Mouse (Mus musculus) brown adipose tissue, adult 24 weeks (tissue): ENCODE results near the gene Slc44a3. TPM values are rescaled to one million over a fixed set of nuclear protein-coding genes. Genes with fewer than 3 reads are reported as not detected.
A peak's percentile ranks its signal among the peaks of the same experiment; 100 is the strongest.

ENCODE experiments used
- H3K27ac ChIP-seq: fragments of 200-500 bp; replicated peaks from 2 replicates; pipeline ENCODE4 v1.5.1; 2012; ENCODE audit warnings: low read depth, mild to moderate bottlenecking, low read length
- H3K4me1 ChIP-seq: fragments of 200-500 bp; 2 replicates; pipeline ENCODE4 v1.6.1; 2012; ENCODE audit warnings: low read length, mixed read lengths; ENCODE audit not compliant: control insufficient read depth, insufficient read depth, insufficient read length
- H3K4me3 ChIP-seq: fragments of 200-500 bp; 2 replicates; pipeline ENCODE4 v1.5.1; 2012; ENCODE audit warnings: low read depth, mild to moderate bottlenecking, low read length, moderate library complexity; ENCODE audit not compliant: insufficient read depth
- polyA plus RNA-seq: library from polyadenylated mRNA; stranded (reverse); fragments of >200 nt; gene quantifications from 2 replicates; pipeline ENCODE4 v1.2.4, GENCODE M21; 2012; ENCODE audit not compliant: missing spikeins, insufficient read depth, insufficient read length

Slc44a3 gene
- polyA plus RNA-seq, 1 experiment: 28.5 TPM

DNA sequence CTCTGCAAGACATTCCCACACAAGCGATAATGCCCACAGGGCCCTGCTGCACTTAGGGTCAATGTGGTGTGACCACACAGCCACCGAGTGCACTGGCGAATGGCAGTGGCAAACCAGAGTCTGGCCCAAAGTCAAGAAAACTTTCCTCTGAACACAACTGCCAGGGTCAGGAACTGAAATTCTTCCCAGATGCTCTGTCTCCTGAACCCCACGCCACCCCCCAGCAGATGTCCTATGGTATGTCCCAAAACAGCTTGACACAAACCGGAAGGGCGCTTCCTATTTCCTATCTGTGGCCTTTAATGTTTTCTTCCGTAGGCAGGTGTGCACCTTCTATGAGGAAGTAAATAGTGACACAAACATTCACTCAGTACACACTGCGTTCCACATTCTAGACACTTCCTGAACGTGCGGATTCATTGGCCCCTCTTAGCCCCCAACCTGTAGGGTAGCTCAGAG lies 65.1 kb downstream of the Slc44a3 start:
- Histone ChIP-seq H3K4me3 (no peak overlapping the region), H3K4me1 (0 out of 2 replicates have a peak, but pooled peaks cover 2% of the 10 kb centered on the region), H3K27ac (no peak overlapping the region)

DNA sequence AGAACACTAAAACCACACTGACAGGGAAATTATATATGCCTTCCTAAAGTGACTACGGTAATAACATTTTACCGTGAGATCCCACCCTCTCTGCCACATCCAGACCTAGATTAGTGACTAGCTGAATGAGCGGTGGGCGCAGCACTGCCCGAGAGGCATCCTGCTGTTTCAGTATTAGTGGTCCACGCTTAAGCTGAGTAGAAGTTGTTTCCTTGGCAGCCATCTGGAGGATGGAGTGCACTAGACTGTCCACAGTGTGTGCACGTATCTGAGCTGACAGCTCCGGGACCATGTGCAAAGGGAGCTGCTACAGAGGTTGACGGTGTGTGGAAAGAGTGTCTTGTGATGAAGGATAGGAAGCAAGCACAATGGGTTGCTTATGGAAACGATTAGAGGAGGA lies 66.4 kb downstream of the Slc44a3 start:
- 0 out of 2 replicates have a peak, but pooled peaks cover 2% of the 10 kb centered on the region for H3K4me1 ChIP-seq
- no peak overlapping the region for H3K4me3 ChIP-seq
- no peak overlapping the region for H3K27ac ChIP-seq

DNA sequence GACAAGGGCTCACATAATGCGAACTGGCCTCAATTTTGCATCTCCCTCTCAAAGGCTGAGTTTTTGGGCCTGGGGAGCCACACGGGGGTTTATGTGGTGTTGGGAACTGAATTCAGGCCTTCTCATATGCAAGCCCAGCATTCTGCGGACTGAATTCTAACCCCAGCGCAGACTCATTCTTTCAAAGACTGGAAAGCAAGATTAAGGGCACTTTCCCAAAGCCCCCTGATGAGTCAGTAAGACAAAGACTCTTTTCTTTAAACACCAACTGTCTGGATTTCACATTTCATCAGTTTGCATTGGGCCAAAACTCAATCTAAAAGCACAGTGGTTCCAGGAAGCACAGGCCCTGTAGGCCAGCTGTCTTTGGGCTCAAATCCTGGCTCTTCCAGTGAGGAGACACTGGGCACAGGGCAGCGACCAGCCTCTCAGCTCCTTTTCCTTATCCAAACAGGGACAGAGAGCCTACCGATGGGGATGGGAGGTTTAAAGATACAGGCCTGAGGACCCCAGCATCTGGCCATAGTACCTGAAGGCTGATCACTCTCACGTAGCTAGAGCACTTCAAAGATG lies 67.4 kb downstream of the Slc44a3 start:
- H3K4me1 ChIP-seq: 0 out of 2 replicates have a peak, but pooled peaks cover 2% of the 10 kb centered on the region
- no peak overlapping the region for H3K27ac ChIP-seq

DNA sequence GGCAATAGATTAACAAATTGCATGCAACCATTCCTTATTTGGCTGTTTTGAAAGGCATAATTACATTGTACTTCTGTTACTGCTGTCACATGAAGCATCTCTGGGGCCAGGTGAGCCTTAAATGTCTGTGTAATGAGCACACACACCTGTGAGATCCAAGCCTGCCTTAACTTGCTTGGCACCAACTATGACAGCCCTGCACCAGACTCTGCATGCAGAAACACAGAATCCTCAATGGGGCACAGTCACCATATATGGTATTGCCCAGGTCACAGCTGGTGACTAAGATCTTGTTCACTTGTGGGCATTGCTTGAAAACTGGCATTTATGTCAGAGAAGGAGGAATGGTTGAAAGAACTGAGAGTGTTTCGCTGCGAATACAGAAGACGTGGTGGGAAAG lies 69.4 kb downstream of the Slc44a3 start:
- Histone ChIP-seq H3K4me3 (no peak overlapping the region), H3K4me1 (0 out of 2 replicates have a peak, but pooled peaks cover 2% of the 10 kb centered on the region), H3K27ac (no peak overlapping the region)

More for the DNA sequence above, 67.4 kb downstream of the Slc44a3 start:
- no peak overlapping the region for H3K4me3 ChIP-seq

DNA sequence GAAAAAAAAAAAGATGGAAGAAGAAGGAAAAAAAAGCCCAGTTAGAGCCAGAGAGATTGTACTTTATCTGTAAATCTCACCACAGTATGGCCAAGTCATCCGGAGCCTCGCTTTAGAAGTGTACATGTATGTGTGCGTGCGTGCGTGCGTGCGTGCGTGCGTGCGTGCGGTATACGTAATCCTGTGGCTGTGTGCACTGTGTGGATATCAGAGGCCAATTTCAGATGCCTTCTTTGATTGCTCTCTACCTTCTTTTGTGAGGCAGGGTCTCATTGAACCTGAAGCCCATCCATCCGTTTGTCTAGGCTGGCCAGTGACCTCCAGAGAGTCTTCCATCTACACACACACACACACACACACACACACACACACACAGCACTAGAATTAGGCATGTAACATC lies 70.7 kb downstream of the Slc44a3 start:
- H3K4me1 ChIP-seq: no peaks in the 10 kb centered on the region
- no peak overlapping the region for H3K27ac ChIP-seq
- H3K4me3 ChIP-seq: no peak overlapping the region

DNA sequence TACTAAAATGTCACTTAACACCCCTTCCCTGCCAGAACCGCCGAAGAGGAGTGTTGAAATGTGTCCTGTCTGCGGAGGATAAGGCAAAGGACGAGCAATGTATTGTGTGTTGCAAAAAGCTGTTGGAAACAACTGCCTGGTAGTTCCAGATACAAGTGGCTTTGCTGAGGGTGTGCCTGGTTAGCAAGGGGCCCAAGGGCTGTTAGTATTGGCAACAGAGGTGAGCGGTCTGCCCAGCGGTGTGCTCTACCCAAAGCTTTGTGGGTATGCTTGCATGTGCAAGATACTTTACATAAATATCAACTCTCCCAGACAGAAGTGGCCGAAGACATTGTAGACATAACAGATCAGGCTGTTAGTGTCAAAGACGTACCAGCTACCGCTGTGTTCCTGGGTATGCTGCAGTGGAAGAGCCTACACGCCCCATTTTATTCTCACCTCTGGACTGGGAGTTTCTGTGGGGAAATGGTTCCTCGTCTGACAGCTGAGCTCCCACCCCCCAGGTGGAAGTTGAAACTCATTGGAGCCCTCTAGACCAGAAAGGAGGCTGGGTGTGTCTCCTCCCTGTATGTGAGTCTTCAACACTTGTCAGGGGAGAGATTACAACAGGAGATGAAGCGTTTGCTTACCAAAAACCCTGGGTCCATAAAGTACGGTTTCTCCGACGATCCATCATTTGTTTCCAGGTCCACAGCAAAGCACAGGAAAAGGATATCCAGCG lies 71.6 kb downstream of the Slc44a3 start:
- Histone ChIP-seq H3K27ac (no peak overlapping the region), H3K4me1 (no peaks in the 10 kb centered on the region), H3K4me3 (no peak overlapping the region)

DNA sequence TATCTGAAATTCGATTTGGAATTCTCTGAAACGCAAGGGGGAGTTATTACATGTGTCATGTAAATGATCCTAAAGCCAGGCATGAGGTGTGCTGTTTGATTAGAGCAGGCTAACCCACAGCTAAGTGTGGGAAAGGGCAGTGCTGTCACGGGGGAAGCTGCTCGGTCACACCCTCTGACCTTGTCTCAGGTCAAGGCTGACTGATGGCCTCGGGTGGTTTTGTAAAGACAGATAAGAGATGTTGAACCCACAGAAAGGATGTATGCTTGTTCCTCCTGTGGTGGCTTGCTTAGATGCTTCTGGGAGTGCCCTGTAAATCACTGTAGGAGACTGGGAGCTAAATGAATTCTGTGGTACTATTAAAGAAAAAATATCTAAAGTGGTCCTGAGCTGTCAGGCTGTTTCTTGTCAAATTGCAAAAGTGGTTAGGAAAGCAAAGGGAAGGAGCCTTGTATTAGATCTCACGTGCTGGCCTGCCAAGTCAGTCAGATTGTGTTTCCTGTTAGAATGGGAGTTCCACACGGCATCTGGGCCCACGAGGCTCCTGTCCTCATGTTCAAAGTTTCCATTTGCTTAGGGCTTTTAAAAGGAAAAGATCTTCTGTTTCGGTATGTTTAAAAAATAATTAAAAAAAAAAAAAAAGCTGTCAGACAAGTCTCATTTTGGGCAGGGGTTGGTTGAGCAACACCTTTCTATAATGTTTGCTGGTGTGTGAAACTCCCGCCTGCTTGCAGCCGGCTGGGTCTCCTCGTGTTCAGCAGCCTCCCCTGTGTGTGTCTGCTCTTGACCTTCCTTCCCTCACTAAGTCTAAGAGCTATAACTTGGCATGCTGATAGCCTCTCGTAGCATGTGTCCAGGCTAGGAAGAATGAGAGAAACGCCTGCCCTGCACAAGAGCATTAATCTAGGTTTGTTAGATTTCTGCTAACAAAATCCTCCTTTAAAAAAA lies 73.4 kb downstream of the Slc44a3 start:
- H3K27ac ChIP-seq: no peak overlapping the region
- H3K4me3 ChIP-seq: no peak overlapping the region
- H3K4me1 ChIP-seq: no peaks in the 10 kb centered on the region

DNA sequence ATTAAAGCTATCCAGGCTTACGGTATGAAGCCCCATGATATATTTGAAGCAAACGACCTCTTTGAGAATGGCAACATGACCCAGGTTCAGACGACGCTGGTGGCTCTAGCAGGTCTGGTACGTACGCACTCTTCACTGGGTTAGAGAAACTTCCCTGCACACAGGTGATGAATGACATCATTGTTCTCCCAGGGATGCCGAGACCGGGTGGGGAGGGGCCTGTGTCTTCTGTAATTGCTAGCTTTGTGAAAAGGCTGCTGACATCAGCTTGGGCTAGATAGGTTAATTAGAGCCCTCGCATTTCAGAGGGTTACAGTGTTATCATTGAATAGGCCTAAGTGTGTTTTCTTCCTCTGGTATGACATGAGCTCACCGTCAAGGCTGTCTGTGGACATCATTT lies 80.8 kb downstream of the Slc44a3 start:
- Histone ChIP-seq H3K27ac (no peak overlapping the region), H3K4me1 (peaks cover 2% of the 10 kb centered on the region; the same call in 1 of the 2 replicates), H3K4me3 (no peak overlapping the region)

DNA sequence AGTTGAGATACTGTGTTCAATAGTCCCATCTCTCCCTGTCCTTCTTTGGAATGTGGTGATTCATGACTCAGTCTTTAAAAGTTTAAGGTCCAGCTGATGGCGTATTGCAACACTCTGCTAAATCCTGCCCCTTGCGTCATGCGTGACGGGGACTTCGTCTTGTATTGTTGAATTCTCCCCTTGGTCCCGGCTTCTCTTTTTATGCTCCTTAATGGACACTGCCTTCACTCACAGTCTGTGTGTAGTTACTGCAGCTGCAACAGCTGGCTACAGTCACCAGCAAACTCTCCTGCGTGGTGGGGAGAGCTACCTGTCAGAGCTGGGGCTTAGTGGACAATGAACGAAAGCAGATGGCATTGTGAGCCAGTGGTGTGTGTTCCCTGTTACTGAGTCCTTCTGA lies 82.7 kb downstream of the Slc44a3 start:
- peaks cover 2% of the 10 kb centered on the region; the same call in 1 of the 2 replicates for H3K4me1 ChIP-seq
- no peak overlapping the region for H3K27ac ChIP-seq
- H3K4me3 ChIP-seq: no peak overlapping the region

DNA sequence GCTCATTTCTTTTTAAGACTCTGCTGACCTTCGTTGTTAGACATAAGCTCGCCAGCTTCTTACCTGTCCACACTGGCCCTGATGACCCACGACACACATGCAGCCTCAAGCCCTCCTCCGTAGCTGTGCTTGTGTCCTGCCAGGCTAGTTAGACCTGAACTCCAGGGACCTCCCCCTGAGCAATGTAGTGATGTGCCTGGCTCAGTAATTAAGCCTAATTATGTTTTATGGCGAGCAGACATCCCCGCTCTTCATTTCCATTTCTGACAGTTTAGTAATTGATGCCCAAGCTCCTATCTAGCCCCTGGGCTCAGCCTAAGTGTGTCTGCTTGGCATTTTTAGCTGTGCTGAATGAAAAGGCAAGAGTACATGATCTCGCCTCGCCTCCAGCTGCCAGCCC lies 83.6 kb downstream of the Slc44a3 start:
- Histone ChIP-seq H3K27ac (no peak overlapping the region), H3K4me3 (no peak overlapping the region)

DNA sequence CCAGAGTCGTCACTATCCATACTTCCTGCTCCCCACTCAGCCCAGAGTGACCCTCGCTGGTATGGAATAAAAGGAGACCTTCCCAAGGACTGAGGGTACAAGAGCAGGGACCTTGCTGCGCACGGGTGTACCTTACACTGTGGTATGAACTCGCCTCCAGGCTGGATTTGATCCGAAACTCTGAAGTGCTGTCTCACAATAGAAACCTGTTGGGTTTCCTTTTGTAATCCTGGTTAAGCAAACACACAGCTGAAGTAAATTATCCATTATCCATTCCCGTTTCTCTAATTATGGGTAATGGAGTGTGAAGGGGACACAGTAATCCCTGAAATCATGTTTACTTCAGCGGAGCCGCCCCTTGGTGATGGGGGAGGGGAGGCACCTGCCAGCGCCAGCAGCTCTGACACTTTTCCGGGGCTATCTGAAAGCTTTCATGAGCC lies 84.2 kb downstream of the Slc44a3 start:
- H3K4me3 ChIP-seq: no peak overlapping the region
- no peak overlapping the region for H3K27ac ChIP-seq
- peaks cover 9% of the 10 kb centered on the region for H3K4me1 ChIP-seq

More for the DNA sequence above, 83.6 kb downstream of the Slc44a3 start:
- H3K4me1 ChIP-seq: peaks cover 6% of the 10 kb centered on the region

DNA sequence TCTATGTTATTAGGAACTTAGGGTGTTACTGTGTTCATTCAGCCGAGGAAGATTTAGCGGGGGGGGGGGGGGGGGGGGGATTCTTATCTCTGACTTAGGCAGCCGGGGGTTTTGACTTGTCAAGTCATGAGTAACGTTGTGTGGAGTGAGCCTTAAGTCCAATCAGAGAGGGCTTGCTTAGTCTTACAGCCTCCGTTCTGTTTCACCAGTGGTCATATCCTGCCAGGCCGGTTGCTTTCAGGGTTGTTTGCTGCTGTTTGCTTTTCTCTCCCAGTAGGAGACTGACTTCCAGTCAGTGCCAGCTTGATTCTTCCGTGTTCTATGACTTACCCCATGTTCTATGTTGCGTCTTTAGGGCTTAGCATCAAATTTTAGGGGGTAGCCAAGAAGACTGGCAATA lies 85.8 kb downstream of the Slc44a3 start:
- Histone ChIP-seq H3K27ac (no peak overlapping the region), H3K4me3 (no peak overlapping the region), H3K4me1 (peaks cover 14% of the 10 kb centered on the region)

DNA sequence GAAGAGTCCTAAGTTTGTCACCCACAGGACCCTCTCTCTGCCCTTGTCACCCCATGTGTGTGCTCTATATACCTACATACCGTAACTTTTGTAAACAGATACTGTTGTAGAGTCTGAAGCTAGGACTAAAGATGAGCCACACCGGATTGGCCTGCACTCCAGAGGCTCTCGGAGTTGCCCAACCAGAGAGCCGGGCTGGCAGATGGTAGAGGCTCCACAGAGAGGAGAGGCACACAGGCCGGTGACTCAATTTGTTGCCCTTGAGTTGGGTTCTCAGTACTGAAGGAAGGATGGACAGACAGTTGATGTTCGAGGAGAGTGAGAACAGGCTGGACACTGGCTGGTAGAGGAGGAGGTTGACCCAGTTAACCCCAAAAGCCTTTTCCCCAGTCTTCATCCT lies 87.8 kb downstream of the Slc44a3 start:
- H3K27ac ChIP-seq: peak overlapping the region; percentile 30; the same call in 1 of the 2 replicates
- no peak overlapping the region for H3K4me3 ChIP-seq
- H3K4me1 ChIP-seq: peaks cover 21% of the 10 kb centered on the region

DNA sequence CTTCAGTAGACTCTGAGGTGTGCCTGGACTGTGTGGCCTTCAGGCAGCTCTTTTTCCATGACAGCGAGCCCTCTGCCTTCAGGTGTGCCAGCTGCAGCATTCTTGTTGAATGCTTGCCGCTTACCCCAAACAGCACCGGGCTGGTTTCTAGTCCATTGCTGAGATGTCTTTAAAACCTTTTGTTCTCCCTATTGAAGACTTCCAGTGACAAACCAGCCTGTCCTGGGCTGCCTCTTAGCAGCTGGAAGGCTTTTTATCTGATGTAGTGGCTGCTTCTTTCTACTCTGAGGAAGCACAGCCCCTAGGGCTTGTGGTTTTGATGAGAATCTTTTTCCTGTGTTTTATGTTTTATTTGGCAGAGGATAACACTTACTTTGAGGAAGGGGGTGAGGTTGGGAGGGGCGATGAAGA lies 88.3 kb downstream of the Slc44a3 start:
- H3K27ac ChIP-seq: peak overlapping the region; percentile 30; the same call in 1 of the 2 replicates
- H3K4me1 ChIP-seq: peaks cover 26% of the 10 kb centered on the region
- H3K4me3 ChIP-seq: no peak overlapping the region

DNA sequence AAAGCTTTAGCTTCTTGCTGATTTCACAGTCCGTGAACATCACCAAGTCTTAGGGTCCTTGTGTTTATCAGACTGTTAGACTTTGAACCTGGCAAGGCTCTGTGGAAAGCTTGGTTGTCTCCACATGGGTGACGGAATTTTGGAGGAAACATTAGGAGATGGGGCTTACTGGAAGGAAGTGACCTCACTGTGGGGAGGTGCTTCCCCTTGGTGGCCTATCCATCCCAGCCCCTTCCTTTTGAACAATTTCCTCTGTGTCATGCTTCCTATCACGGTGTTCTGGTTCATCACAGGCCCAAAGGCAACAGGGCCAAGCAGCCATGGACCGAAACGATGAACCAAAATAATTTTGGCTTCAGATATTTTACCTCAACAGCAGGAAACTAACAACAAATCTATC lies 89.9 kb downstream of the Slc44a3 start:
- Histone ChIP-seq H3K4me3 (no peak overlapping the region), H3K4me1 (peaks cover 39% of the 10 kb centered on the region), H3K27ac (peak overlapping the region; percentile 78)
